Mouse (Mus musculus): ENCODE measurements at regions not wholly inside any gene's neighbourhood (a gene's known extent, or its start where the extent isn't known, plus 50 kb on each side); places are given as distances from the start of the nearest gene placed in this dataset.

DNA sequence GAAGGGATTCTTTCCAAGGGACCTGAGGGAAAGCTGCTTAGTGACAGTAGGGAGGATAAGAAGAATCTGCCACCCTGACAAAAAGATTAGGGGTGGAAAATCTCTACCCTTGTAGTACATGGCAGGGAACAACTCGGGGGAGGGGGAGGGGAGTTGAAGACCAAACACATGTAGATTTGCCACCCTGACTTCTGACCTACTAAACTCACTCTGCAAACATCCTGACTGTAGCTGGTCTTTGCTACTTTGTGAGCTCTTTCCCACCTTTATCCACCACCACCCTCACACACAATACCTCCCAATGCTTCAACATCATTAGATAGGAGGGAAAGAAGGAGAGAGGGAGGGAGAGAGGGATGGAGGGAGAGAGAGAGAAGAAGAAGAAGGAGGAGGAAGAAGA, 140.4 kb upstream of the BC052040 start:
- no peak for DNase-seq (ENCODE audit: low read depth)

DNA sequence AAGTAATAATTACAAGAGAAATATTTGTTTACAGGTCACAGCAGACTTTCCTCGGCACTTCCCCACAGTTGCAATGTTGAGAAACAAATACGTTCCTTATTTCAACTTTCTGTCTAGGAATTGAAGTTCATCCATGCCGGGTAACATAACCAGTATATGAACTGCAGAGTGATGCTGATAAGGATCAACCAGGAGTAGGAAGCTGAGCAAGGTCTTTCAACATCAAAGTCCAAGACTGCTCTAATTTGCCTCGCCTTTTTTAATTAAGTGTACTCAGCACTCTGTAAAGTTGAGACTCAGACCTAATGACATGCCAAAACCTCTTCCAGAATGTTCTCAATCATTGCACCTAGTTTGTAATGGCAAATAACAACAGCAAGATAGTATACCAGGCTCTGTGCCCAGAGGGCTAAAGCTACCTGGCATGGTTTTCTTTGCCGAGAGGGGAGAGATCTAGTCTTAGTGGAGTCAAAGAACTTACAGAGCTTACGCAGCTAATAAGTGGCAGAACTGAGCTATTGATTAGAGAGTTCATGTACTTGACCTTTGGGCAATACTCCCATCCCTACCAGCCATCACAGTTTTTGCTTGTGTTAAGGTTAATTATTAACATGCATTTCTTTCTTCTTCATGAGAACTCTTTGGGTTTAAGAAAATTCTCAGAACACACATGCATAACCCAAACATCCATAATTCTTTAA, 131.6 kb upstream of the BC052040 start:
- no peak for DNase-seq (ENCODE audit: low read depth)

DNA sequence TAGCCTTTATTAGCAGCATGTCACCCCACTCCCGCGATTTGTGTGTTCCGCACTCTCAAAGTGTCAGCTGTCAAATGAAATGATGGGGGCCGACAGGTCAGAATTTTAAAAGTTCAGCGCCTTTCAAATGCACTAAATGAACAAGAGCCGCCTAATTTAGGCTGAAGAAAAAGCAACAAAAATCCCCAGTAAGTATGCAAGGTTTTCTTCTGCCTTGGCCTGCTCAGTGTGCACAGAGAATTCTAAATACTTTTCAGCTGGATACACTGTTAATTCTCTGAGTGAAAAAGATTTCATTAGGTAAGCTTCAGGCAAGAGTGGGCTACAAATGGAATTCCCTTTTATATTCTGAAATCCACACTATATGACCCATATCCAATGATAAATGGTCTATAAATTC, 125.9 kb upstream of the BC052040 start:
- DNase-seq (ENCODE audit: low read depth): no peak

DNA sequence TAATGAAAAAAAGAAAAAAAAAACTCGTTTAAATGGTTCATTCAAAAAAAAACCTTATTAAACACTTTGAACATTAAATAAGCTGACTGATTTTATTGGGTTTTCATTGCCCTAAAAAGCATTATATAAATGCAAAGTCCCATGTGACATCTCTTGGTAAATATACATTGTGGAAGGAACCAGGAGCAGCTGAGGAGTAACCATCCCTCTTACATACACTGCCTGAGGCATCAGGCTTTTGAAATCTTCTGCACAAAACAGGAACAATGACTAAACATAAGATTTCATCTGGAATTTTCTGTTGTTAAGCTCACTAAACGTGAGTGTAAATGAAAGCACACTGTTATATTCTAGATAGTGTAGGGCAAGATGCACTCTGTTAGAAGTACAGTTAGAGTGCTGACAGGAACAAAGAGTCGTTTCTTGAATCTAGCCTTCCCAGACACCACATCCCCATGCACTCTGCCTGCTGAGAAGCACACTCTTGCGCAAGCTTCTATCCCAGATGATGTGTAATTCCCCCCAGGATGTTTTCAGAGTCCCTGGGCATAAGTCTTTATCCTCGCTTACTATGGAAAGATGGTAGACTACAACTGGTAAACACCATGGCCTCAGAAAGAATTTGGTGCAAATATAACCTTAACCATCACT, 125.0 kb upstream of the BC052040 start:
- no peak for DNase-seq (ENCODE audit: low read depth)

DNA sequence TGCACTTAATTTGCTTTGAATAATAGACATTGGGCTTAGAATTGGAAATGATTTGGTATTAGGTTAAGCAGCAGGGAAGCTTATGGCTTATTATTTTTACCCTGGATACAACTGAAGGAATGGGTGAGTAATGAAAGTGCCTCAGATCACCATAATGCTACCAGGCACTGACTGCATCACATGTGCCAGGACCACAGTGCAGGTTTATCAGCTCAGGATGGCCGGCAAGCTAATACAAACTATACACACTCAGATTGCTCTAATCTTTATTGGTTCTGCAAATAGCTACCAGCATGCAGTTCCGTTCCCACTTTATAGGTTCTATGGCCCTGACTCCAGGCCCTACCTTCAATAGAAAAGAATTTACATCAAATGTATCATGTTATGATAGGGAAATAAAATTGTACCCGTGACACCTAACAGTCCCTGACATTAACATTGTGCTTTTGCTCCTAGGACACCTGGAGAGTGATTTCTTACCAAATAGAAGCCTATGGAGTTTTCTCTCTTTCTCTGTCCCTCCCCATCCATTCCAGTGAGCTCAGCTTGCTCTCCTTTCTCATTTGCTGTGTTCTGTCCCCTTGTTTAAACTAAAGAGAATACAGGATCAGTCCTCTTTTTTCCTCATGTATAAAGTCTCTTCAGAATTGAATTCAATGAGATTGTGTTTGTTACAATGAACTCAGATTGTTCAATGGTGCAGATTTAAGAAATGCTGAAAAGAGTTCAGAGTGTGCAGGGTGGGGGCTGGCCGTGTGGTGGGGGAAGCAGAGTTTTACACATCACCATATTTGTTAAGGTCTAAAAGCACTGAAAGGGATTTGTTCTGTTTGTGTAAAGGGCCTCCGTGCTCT, 121.3 kb upstream of the BC052040 start:
- DNase-seq (ENCODE audit: low read depth): no peak

DNA sequence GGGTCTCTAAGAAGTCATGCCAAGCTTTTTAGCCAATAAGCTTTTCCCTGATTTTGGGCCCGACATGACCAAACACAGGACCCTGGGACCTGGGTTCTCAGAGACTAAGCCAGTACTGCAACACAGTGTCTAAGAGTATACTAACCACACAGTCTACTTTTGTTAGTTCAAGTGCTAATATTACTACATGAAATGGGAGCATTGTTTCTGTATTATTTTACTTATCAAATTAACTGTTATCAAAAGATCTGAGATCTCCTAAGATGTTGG, 120.7 kb upstream of the BC052040 start:
- DNase-seq (ENCODE audit: low read depth): no peak

DNA sequence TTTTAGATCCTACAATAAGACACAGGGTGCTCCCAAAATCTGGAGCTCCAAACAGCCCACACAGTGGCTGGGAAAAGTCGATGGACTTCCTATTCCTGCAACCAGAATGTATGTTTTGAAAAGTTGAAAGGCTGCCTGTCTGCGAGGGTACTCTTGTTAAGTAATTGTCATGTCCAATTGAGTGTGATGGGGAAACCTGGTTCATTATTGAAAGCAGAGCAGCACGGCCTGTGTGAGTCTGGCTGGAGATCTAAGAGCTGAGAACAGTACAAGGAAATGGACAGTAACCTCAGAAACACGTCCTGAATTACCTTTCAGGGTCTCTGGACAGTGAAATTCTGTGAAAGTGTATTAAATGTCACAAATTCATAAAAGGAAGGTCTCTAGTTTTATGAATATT, 115.3 kb upstream of the BC052040 start:
- no peak for DNase-seq (ENCODE audit: low read depth)

DNA sequence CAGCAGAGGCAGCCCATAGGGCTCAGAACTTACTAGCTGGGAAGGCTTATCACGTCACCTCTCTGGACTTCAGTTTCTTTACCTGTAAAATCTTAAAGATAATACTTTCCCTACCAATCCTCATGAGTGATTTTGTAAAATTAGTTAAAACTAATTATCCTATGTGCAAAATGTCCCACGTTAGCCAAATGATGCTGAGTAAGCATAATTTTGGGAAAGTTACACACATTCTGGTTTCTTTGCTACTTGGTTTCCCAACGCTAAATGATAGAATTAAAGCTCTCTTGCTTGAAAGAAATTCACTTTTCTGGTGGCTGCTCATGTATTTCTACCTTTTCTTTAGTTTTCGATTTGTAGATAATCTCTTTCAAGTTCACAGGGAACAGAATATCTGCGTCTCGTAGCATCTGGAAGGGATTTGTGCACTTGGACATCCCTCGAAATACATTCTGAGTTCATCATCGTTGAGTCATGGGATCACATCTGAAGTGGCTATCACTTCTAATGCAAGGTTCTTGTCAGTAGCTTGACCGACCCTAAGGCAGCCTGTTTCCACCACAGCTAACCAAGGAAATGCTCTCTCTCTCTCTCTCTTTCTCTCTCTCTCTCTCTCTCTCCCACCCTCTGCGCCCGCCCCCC, 114.3 kb upstream of the BC052040 start:
- DNase-seq (ENCODE audit: low read depth): no peak

DNA sequence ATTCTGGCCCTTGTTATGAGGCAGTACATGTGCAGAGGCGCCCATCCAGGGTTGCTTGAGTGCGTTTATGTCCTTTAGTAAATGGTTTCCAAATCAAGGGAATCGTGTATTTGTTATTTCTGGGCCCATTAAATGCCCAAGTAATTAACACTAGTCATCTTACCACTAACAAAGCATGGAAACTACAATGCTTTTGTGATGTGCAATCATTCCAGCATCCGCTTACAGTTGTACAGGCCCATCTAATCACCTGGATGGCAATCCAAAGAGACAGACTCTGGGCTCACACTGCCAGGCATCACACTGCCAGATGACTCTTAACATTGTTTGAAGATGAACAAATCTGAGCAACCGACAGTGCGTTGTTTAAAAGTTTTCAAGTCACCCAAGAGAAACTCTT, 113.6 kb upstream of the BC052040 start:
- DNase-seq (ENCODE audit: low read depth): no peak

DNA sequence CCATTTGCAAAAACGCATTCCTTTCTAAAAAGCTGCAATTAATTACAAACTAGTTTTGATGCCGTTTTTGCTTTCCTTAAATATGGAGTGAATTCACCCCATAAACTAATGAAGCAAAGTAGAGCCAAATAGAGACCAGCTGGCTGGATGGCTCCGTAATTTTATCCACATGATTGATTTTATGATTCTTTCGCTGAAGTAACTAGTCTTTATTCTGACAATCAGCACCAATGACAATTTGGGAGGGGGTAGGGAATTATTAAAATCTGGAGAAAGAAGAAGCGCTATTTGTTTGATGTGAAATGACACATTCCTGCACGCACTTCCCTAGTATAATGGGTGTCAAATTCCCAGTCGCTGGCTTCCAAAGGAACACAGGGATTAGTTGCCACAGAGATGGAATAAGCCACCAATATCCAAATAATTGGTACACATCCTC, 113.0 kb upstream of the BC052040 start:
- DNase-seq (ENCODE audit: low read depth): no peak

DNA sequence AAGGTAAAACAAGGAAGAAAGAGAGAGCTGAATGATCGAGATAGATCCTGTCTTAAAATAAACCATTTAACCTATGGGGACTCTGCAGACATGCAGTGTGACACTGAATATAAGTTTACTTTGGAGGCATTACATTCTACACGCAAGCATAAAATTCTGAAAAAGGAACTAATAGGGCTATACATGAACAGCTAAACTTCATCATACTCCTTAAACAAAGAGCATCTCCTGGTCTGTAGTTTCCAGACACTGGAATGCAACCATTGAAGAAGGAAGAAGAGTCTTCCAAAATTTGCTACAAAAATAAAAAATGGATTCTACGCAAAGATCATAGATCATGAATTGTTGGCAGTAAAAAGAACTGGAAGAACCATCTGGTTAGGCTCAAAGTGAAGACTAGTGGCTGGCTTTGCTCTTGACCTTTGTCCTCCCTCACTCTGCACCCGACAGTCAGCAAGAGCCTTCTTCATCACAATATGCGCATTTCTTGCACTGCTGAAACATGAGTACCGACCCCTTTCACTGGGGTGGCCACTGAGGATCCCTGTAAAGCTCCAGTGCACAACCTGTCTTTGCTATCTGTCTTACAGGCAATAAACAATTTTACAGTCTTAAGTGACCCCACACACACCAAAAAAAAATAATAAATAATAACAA, 112.2 kb upstream of the BC052040 start:
- DNase-seq (ENCODE audit: low read depth): no peak

DNA sequence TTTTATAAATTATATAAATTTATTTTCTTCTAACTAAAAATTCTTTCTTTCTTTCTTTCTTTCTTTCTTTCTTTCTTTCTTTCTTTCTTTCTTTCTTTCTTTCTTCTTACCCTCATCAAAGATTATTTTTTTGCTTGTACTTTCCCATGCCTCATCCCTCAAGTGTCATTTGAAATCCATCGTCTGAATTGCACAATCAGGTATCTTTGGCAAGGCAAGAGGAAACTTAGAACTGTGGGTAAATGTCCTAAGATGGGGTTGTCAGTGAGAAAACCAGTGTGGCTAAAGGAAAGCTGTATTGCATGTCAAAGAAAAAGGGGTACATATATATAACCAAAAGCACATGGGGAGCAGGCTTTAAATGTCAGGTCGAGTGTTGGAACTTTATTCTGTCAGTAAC, 109.1 kb upstream of the BC052040 start:
- no peak for DNase-seq (ENCODE audit: low read depth)

DNA sequence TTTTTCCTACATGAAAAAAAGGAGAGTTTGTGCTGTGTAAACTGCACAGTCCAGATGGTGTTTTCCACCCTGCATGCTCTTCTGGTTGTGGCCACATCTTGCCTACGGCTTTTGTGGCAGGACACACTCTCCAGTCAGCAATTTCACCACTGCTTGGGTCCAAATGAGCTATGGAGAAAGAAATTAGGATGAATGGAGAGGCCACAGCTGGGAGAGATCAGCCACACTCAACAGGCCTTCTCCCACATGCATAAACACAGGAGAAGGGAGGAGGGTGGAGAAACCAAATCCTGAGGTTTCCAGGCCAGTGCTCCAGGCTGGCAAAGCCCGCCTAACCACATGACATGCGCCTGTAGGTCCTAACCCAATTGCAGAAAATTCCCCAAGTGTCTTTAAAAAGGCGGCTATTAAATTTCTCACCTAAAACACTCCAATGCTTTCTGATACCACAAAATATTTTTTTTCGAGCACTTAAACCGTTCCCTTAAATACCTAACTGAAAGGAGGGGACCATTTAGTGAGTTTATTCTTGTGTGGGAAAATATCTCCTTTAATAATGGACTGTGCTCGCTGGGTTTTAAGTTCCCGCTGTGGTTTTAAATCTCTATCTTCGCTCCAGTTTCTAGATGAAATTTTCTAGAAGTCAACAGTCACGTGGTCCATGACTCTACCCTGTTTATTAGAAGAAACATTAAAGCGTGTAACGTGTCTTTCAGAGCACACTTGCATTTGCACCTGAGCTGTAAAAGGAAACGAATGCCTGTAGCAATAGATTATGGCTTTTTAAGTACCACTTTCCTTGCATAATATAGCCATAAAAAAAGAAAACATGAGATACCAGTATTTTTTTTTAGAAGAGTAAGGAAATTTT, 97.9 kb upstream of the BC052040 start:
- no peak for DNase-seq (ENCODE audit: low read depth)

DNA sequence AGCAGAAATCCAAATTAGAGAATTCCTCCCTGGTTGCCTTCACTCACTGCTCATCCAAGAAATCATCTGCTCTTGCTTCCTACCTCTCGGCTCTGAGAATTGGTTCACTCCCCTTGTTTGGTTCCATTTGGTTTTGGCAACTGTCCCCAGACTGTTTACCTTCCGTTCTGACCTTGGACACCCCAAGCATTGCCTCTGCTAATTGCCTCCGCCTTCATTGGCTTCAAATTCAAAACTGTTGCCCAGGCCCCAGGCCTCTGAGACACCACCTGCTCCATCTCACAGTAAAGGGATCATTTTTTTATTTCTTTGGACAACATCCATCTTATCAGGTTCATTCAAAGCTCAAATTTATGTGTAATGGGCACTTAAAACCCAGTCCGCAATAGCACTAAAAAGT, 93.1 kb upstream of the BC052040 start:
- DNase-seq (ENCODE audit: low read depth): no peak

DNA sequence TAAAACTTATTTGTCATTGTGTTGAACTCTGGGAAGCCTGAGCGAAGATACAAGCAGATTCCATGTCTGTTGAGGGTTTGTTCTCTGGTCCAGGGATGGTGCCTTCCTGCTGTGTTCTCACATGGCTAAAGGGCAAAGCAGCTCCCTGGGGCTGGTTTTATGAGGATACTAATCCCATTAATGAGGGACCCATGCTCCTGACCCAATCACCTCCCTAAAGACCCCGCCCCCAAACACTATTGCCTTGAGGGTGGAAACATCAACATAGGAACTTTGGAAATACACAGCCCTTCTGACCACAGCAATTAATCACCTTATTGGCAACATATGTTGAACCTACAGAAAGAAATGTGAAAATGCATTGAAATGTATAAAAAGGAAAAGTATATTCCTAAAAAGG, 88.5 kb upstream of the BC052040 start:
- no peak for DNase-seq (ENCODE audit: low read depth)

DNA sequence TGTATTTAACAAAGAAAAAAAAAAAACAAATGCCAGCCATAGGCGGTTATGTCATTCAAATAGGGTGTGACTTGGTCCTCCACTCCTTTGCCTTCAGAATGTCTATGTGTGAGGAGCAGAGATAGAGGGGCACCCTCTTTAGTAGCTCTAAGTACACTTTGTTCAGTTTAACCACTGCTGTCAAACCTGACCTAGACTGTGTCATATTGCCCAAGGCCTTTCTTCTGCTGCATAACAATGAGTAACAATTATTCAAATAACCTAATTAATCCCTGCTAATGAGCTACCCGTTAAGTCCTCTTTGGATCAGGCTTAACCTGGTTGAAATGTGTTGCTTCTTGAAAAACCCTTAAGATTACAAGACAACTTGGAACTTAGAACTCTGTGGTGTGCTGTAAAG, 81.6 kb upstream of the BC052040 start:
- no peak for DNase-seq (ENCODE audit: low read depth)

DNA sequence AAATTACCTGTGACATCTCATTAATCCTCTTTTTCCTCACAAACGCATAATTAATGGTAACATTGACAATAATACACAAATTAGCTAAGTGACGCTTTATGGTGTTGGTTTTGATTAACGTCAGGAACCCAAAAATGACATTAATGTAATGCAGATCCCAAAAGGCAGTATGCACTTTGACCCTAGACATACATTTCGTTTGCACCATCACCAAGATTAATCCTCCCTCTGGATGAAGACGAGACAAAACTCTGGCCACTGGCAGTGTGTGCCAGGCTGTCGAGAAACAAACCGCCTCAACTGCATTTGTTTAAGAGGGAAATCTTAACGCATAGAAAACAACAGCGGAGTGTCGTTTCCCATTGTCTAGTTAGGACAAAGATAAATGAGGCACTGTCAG, 72.0 kb upstream of the BC052040 start:
- no peak for DNase-seq (ENCODE audit: low read depth)

DNA sequence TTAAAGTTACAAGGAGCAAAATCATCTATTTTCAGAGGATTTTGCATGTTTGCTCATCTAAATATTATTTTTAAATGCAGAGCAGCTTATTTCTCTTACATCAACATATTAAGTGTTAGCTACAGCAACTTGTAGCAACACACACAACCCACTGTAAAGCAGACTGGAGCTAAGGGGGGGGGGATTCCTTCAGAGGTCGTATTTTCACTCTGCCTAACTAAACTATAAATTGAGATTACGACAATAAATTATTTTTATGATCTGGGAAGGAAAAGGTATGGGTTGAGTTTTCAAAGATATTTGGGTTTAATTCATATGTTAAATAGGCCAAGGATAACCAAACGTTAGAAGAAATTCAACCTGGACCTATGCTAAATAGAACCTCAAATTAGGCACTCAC, 70.4 kb upstream of the BC052040 start:
- DNase-seq (ENCODE audit: low read depth): no peak

DNA sequence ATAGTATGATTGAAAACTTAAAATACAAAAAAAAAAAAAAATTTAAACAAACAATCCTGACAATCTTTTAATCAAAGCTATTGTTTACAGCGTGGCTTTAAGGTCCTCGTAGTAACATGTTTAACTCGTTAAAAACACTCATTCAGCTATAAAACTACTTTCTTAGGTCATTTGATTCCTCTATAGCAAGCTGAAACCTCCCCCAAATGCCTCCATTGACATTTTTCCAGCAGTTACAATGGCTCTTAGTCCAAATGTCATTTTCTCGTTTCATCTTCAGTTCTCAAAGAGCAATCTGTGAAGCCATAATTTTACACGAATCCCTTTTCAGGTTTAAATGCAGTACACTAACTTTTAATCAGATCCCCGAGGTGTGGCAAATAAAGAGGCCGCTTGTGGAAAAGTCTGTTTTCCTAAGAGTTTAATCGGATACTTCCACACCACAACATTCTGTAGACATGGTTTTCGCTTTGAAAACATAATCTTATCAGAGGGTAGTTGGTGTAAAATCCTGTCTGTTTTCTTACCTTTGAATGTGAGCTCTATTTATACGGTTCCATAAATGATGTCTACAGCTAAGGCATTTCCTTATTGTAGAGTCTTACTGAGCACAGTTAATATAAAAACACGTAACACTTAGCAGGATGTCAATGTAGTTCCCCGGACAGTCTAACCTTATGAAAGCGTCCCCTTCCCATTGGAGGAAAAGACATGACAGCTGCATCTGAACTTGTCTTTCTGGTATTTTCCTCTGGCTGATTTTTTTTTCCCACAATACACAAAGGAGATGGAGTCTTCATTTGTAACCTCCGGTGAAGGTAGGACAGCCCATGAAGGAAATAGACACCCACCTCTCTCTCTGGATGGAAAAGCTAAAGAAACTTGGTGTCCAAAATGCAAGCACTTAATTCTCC, 69.6 kb upstream of the BC052040 start:
- no peak for DNase-seq (ENCODE audit: low read depth)

DNA sequence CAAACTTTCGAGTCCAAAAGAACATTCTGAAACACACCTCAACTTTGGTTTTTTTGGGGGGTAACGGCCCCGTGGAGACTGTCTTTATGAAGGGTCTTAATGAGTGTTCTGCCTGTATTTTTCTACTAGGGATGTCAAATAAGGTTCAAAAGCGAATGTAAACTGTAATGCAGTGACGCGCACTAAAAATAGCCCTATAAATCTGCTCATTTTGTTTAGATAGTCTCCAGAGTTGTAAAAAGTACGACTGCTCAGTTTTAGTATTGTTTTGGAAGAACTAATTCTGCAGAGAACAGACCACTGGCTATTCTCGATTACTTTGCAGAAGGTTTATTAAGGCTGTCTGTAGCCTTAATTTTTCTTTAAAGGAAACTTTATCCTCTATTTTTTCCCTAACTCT, 68.6 kb upstream of the BC052040 start:
- no peak for DNase-seq (ENCODE audit: low read depth)

All from c-Kit-positive CD71-negative TER-119-negative erythroid progenitor cells, embryonic 14.5 days (primary cell).